Mouse (Mus musculus) right cerebral cortex, adult 18-20 months (tissue): ENCODE measurements at regions not wholly inside any gene's neighbourhood (a gene's known extent, or its start where the extent isn't known, plus 50 kb on each side); places are given as distances from the start of the nearest gene placed in this dataset.

Experiments used
- DNase-seq: peaks from one replicate; pipeline ENCODE4 v3.0.0; 2022; ENCODE audit warnings: mixed read lengths

- no peak for DNase-seq
Measured at GRCm38 (mm10) chr15:59171120-59171519, 282.0 kb downstream of the Gm49356 start.

GRCm38 (mm10) chr15:59173452-59174245, 284.6 kb downstream of the Gm49356 start:
- DNase-seq = peak; percentile 42

GRCm38 (mm10) chr15:59174246-59174751, 285.2 kb downstream of the Gm49356 start:
- DNase-seq = peak; percentile 13

GRCm38 (mm10) chr15:59174893-59175531, 285.9 kb downstream of the Gm49356 start:
- DNase-seq = no peak

- no peak for DNase-seq
Measured at GRCm38 (mm10) chr15:59180076-59180475, 291.0 kb downstream of the Gm49356 start.

- DNase-seq = no peak
Measured at GRCm38 (mm10) chr15:59184461-59184860, 295.4 kb downstream of the Gm49356 start.

GRCm38 (mm10) chr15:59187566-59187965, 298.5 kb downstream of the Gm49356 start:
- no peak for DNase-seq

- DNase-seq = peak; percentile 34
Measured at GRCm38 (mm10) chr15:59188371-59188770, 299.3 kb downstream of the Gm49356 start.

GRCm38 (mm10) chr15:59190511-59190910, 301.4 kb downstream of the Gm49356 start:
- no peak for DNase-seq

- peak; percentile 37 for DNase-seq
Measured at GRCm38 (mm10) chr15:59194421-59194820, 305.3 kb downstream of the Gm49356 start.

- no peak for DNase-seq
Measured at GRCm38 (mm10) chr15:59196351-59196750, 307.3 kb downstream of the Gm49356 start.

- no peak for DNase-seq
Measured at GRCm38 (mm10) chr15:59197455-59198391, 308.6 kb downstream of the Gm49356 start.

GRCm38 (mm10) chr15:59201386-59201785, 312.3 kb downstream of the Gm49356 start:
- DNase-seq = no peak

- DNase-seq = no peak
Measured at GRCm38 (mm10) chr15:59201894-59202670, 313.0 kb downstream of the Gm49356 start.

GRCm38 (mm10) chr15:59203097-59203849, 314.2 kb downstream of the Gm49356 start:
- DNase-seq = no peak

GRCm38 (mm10) chr15:59203850-59204625, 314.9 kb downstream of the Gm49356 start:
- DNase-seq = peak; percentile 12

GRCm38 (mm10) chr15:59205091-59205490, 316.0 kb downstream of the Gm49356 start:
- DNase-seq = no peak

GRCm38 (mm10) chr15:59205544-59205943, 316.4 kb downstream of the Gm49356 start:
- DNase-seq = no peak

- DNase-seq = no peak
Measured at GRCm38 (mm10) chr15:59206636-59207035, 317.5 kb downstream of the Gm49356 start.

GRCm38 (mm10) chr15:59207976-59208375, 318.9 kb downstream of the Gm49356 start:
- no peak for DNase-seq
